ENCODE assay signal across 8 mouse cellular contexts in the genomic region with DNA sequence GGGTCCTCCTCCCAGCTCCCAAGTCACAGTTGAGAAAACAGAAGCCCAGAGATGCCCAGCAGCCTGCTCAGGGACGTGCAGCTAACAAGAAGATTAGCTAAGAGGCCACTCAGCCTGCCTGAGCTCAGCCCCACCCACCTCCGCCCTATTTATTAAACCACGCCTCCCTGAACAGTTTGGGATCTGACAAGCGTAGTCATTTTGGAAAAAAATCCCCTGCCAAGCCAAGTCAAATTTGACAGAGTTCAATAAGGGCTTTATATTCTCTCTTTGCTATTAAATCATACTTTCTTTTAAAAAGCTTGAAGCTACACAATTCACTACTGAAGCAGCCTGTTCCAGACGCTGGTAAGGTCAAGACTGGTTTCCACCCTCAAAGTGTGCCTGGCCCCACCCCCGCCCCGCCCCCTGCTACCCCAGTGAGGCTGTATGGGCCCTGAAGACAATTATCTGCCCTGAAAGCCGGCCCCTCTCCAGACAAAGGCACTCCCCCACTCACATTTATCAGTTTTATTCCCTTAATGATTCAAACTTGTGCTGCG.
A peak's percentile ranks its signal among the peaks of the same experiment; 100 is the strongest.
DNase-seq lines count a peak whose midpoint lies in the region; ATAC-seq and TF ChIP-seq lines count a peak whose summit lies in the region.

No protein-coding gene starts in this region.

- TF ChIP-seq CTCF in MEL (IDR thresholded peaks at IDR 0.05 in 2 of 3, conservative IDR thresholded peaks at IDR 0.05 in 1 of 3; ENCODE audit: control insufficient read depth in 1 of 3, insufficient read depth in 1 of 3, low read depth in 2 of 3, low read length in 3 of 3, poor library complexity in 1 of 3, severe bottlenecking in 1 of 3), result no peak

- TF ChIP-seq EP300 in MEL (IDR thresholded peaks at IDR 0.05; ENCODE audit: low read depth in 1 of 2, low read length in 2 of 2), result 0 out of 4 replicates have a peak, but pooled peaks of 1 of the 2 experiments have one; percentile 13

- H3K36me3 ChIP-seq in MEL (ENCODE audit: control insufficient read depth in 1 of 2, insufficient read depth in 2 of 2, low read length in 2 of 2), result peaks cover 0 to 36% of the 10 kb centered on the region in 2 experiments; a peak in 2 of 4 replicates
- H3K36me3 ChIP-seq in liver, embryonic 15.5 days (replicated peaks), result no peaks in the 10 kb centered on the region

- H3K27me3 ChIP-seq in MEL (ENCODE audit: control insufficient read depth in 1 of 2, insufficient read depth in 2 of 2, low read length in 2 of 2), result no peaks in the 10 kb centered on the region
- H3K27me3 ChIP-seq in liver, embryonic 15.5 days, result no peaks in the 10 kb centered on the region

- 2% methylated on average over 9 of the region's 9 CpGs for WGBS in liver, embryonic 15.5 days (ENCODE audit: insufficient replicate concordance)

- peak overlapping the region; percentile 65 for H3K4me2 ChIP-seq in liver, embryonic 15.5 days

- TF ChIP-seq RAD21 in MEL (IDR thresholded peaks at IDR 0.05; ENCODE audit: low read depth, low read length), result no peak

- no peaks in the 10 kb centered on the region for H3K9me3 ChIP-seq in MEL (replicated peaks; ENCODE audit: insufficient read depth, low read length)
- no peaks in the 10 kb centered on the region for H3K9me3 ChIP-seq in liver, embryonic 15.5 days (replicated peaks)

- H3K9ac ChIP-seq in MEL (ENCODE audit: control insufficient read depth, low read depth, low read length, poor library complexity, severe bottlenecking), result peak overlapping the region; percentile 49
- peak overlapping the region; percentile 40; the same call in 1 of the 2 replicates for H3K9ac ChIP-seq in liver, embryonic 15.5 days

- peaks cover 26 to 42% of the 10 kb centered on the region in 2 experiments for H3K4me1 ChIP-seq in MEL (ENCODE audit: control insufficient read depth in 1 of 2, insufficient read depth in 2 of 2, low read length in 2 of 2)
- peaks cover 80% of the 10 kb centered on the region for H3K4me1 ChIP-seq in liver, embryonic 15.5 days (replicated peaks)

- DNase-seq in MEL (ENCODE audit: low read depth, low spot score), result peak; percentile 94
- peak; percentile 89 for DNase-seq in c-Kit-positive CD71-positive TER-119-negative erythroid progenitor cells, embryonic 14.5 days (ENCODE audit: low read depth)
- DNase-seq in gastrocnemius, postnatal 14 days, result peak; percentile 65
- DNase-seq in hindlimb bud, embryonic 11.5 days (ENCODE audit: extremely low spot score, low read depth, low spot score), result peak; percentile 75
- peak; percentile 64 for DNase-seq in ovary, postnatal 36 days (ENCODE audit: low spot score)
- DNase-seq in left cerebral cortex, postnatal 25 days (ENCODE audit: low spot score in 2 of 2), result no peak

- ATAC-seq in liver, embryonic 15.5 days (ENCODE audit: insufficient read depth), result peak; percentile 78
- no peak for ATAC-seq in frontal cortex, adult (ENCODE audit: low TSS enrichment)

- intact Hi-C loops in gastrocnemius, postnatal 14 days (cut with DNase I; ENCODE audit: low total_unique reads), result no loop called here
- intact Hi-C loops in left cerebral cortex, postnatal 25 days (cut with DNase I), result no loop called here

- peak overlapping the region; percentile 47 to 79 for H3K4me3 ChIP-seq in MEL (ENCODE audit: control insufficient read depth in 1 of 2, insufficient read depth in 1 of 2, low read depth in 2 of 2, low read length in 2 of 2)
- peak overlapping the region; percentile 49 for H3K4me3 ChIP-seq in liver, embryonic 15.5 days (replicated peaks)

- H3K79me2 ChIP-seq in MEL (ENCODE audit: control insufficient read depth, insufficient read depth, low read length, poor library complexity), result peaks cover 14% of the 10 kb centered on the region

- H3K27ac ChIP-seq in MEL (ENCODE audit: control insufficient read depth, low read depth, low read length), result peak overlapping the region; percentile 99
- peak overlapping the region; percentile 71 for H3K27ac ChIP-seq in liver, embryonic 15.5 days (replicated peaks)

- peak in 1 of 2 experiments; percentile 50; a peak in 1 of 4 replicates for TF ChIP-seq POLR2A in MEL (IDR thresholded peaks at IDR 0.05; ENCODE audit: control insufficient read depth in 1 of 2, insufficient read depth in 1 of 2, low read depth in 1 of 2, low read length in 2 of 2, poor library complexity in 1 of 2)

TF ChIP-seq in MEL, 35 proteins besides CTCF, POLR2A, EP300 and RAD21:
- TF ChIP-seq ZC3H11A (IDR thresholded peaks at IDR 0.05; ENCODE audit: low read depth, low read length), result no peak
- peak; percentile 70 for TF ChIP-seq SIN3A (IDR thresholded peaks at IDR 0.05; ENCODE audit: low read length)
- TF ChIP-seq UBTF (IDR thresholded peaks at IDR 0.05; ENCODE audit: borderline replicate concordance, insufficient read depth, low read depth, low read length), result no peak
- TF ChIP-seq GATA1 (IDR thresholded peaks at IDR 0.05; ENCODE audit: low read depth, low read length), result peak; percentile 17; the same call in 1 of the 2 replicates
- no peak for TF ChIP-seq TCF12 (IDR thresholded peaks at IDR 0.05; ENCODE audit: low read depth, low read length)
- TF ChIP-seq TBP (IDR thresholded peaks at IDR 0.05; ENCODE audit: low read depth, low read length), result peak; percentile 51; the same call in 1 of the 2 replicates
TF ChIP-seq in MEL: peak in this region for 3.

Comparison
In these comparisons a context has a peak if more than half of its experiments do, and no peak if none do; other contexts are left out.
1. DNase-seq: peak in MEL (single experiment), c-Kit-positive CD71-positive TER-119-negative erythroid progenitor cells, embryonic 14.5 days (single experiment), gastrocnemius, postnatal 14 days (single experiment), hindlimb bud, embryonic 11.5 days (single experiment) and ovary, postnatal 36 days (single experiment); none in left cerebral cortex, postnatal 25 days (0 of 2).